Mouse (Mus musculus) stomach, postnatal 0 days (tissue): ENCODE results near the gene Cygb.

Experiments used
- CTCF ChIP-seq: IDR thresholded peaks from 2 replicates; pipeline ENCODE4 v1.5.1; 2016; ENCODE audit warnings: antibody characterized with exemption, low read depth, mild to moderate bottlenecking, moderate library complexity
- EP300 ChIP-seq: optimal IDR thresholded peaks from 2 replicates; pipeline ENCODE3; 2016; ENCODE audit warnings: antibody characterized with exemption

DNA sequence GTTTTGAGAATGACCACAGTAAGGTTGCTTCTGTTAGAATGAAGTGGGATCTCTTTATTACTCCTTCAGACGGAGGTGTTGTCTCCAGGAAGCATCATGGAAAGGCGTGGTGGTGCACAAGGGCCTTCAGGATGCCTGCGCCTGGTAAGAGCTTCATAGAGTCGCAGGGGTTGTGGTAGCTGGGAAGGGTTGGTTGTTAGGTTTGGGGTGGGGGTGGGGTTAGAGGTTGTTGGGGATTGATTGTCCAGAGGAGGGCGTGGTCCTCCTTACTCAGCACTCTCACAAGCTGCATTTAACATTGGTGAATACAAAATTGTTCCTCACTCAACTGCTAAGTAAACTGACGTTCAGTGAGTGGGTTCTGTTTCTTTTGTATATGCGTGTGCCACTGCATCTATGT is 18.5 kb upstream of the Cygb start:
- TF ChIP-seq CTCF = 0 out of 2 replicates have a peak, but pooled peaks have one; percentile 17
- no peak for TF ChIP-seq EP300
